Mouse (Mus musculus): Measurements from ENCODE around the gene Stox2.

The Stox2 gene

DNA sequence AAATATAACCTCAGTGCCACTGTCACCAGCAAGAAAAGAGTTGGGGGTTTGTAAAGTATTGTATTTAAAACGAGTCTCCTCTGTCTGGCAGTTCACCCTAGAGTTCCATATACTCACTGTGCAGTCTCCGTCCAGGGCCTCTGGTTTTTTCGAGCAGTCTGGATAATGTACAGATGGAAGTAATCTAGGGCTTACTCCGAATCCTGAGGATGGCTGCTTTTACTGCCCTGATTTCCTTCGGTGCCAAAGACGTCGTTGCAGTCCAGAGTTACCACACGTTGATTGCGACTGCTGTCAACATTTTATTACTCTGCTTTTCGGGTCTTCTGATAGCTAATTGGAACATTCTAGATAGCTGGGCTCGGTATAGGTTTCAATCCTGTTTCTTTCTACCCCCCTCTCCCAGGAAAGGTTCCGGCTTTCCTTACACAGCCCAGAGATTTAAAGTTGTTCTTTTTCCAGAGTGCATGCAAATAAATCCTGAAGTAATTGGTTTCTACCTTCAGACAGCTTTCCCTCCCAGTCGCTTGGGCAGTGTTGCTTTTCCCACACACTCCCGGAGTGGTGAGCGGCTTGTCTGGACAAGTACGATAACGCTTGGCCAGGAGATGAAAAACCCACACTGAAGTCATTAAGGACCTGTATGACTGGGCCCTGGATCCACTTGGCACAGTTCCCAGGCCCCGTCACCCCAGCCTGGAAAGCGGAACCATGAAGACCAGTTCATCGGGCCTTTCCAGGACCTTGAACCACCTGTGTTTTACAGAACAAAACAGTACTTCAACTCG is 94.1 kb downstream of the Stox2 start:
- no peak for DNase-seq (ENCODE audit: low read depth, low spot score)

DNA sequence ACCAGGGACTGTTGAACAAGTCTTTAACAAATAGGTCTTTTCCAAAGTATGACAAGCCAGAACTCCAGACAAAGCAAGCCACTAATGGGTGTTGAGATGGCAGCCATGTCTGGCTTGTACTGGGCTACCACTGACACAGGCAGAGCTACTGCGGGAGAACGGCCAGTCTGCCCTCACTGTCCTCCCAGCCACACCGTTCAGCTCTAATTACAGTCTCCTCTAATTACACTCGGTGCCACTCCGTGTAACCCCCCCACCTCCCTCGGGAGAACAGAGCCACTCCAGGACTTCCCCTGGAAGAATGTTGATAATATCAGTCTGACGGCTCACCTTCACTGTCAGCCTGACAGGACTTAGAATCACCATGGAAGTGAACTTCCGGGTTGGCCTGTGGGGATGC is 97.1 kb downstream of the Stox2 start:
- no peaks in the 10 kb centered on the region for H3K36me3 ChIP-seq (ENCODE audit: control insufficient read depth, insufficient read depth, low read length, poor library complexity, severe bottlenecking)
- no peak for DNase-seq (ENCODE audit: low read depth, low spot score)
- H3K27me3 ChIP-seq (ENCODE audit: control insufficient read depth, insufficient read depth, low read length, poor library complexity, severe bottlenecking), result no peaks in the 10 kb centered on the region

More for the DNA sequence above, 94.1 kb downstream of the Stox2 start:
- H3K36me3 ChIP-seq (ENCODE audit: control insufficient read depth, insufficient read depth, low read length, poor library complexity, severe bottlenecking), result no peaks in the 10 kb centered on the region
- H3K27me3 ChIP-seq (ENCODE audit: control insufficient read depth, insufficient read depth, low read length, poor library complexity, severe bottlenecking), result no peaks in the 10 kb centered on the region

DNA sequence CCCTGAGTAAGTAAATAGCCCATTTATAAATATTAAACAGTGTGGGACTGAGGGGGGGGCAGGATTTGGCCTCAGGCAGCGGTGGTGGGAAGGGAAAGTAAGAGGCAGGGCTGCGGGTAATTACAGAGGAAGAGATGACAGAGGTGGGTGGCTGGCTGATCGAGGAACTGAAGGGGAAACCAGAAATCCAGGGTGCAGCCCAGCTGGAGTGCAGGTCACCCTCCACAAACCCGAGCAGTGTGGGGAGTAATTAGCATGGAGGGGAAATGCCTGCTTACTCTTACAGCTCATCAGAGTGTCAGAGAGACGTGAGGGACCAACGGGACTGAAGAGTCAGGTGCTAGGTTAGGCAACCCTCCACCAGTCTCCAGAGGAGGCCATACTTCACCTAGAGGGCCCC is 98.4 kb downstream of the Stox2 start:
- Histone ChIP-seq H3K36me3 (ENCODE audit: control insufficient read depth, insufficient read depth, low read length, poor library complexity, severe bottlenecking) (no peaks in the 10 kb centered on the region), H3K27me3 (ENCODE audit: control insufficient read depth, insufficient read depth, low read length, poor library complexity, severe bottlenecking) (no peaks in the 10 kb centered on the region)
- DNase-seq (ENCODE audit: low read depth, low spot score), result no peak

DNA sequence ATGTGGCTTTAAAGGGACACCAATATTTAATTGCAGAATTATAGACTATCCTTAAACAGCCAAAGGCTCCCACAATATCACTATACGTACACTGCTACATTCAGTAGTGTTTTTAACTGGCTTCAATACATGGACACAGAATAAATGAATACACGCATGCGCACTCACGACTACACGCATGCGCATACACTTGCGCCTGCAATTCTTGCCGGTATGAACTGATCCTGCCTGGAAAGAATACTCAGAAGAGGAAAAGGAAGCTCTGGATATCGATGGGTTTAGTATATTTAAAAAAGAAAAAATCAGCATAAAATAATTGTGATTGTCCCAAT is 100.4 kb downstream of the Stox2 start:
- no peaks in the 10 kb centered on the region for H3K36me3 ChIP-seq (ENCODE audit: control insufficient read depth, insufficient read depth, low read length, poor library complexity, severe bottlenecking)
- DNase-seq (ENCODE audit: low read depth, low spot score), result no peak
- no peaks in the 10 kb centered on the region for H3K27me3 ChIP-seq (ENCODE audit: control insufficient read depth, insufficient read depth, low read length, poor library complexity, severe bottlenecking)

DNA sequence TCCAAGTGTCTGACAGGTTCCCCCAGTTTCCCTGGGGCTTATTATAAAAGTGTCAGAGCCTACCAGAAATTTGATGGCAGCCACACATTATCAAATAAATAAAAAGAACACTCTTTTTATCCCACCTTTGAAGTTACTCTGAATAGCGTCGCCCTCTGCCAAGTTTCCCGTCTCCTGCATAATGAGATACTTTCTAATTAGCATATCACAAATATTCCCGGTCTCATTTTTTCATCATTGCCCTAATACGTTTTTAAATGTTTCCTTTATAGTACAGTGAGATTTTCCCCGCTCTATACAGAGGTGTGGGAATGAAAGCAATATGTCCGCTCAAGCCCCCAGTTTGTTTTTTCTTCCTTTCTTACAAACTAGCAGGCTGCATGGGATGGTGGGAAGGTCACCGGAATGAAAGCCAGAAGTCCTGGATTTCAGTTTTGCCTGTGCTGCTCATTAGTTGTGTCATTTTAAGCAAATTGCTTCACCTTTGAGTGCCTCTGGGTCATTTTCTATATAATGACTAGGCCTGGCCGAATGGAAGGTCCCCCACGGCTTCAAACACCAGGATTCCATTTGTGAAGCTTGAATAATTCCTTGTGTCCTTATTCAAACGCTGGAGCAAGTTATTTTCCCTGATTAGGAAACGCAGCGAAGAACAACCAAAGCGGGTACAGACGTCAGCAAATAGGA is 100.9 kb downstream of the Stox2 start:
- Histone ChIP-seq H3K36me3 (ENCODE audit: control insufficient read depth, insufficient read depth, low read length, poor library complexity, severe bottlenecking) (no peaks in the 10 kb centered on the region), H3K27me3 (ENCODE audit: control insufficient read depth, insufficient read depth, low read length, poor library complexity, severe bottlenecking) (no peaks in the 10 kb centered on the region)
- DNase-seq (ENCODE audit: low read depth, low spot score), result no peak

DNA sequence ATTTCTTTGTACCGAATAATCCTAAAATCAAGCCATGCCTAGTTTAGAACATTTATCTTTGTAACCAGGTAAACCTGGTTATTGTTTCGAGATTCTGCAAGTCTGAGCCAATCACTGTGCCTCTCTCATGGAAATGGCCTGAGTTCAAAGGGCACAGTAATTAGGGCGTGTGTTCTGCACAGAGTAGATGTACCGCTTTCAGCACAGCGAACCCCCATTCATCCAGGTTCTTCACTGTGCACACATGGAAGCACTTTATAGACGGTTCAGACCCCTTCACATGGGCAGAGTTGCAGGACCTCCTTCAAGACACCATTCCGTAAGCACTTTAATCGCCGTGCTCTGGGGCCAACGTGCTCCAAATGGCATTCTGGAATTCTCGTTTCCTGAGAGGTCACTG is 104.7 kb downstream of the Stox2 start:
- no peak for DNase-seq (ENCODE audit: low read depth, low spot score)
- Histone ChIP-seq H3K36me3 (ENCODE audit: control insufficient read depth, insufficient read depth, low read length, poor library complexity, severe bottlenecking) (no peaks in the 10 kb centered on the region), H3K27me3 (ENCODE audit: control insufficient read depth, insufficient read depth, low read length, poor library complexity, severe bottlenecking) (no peaks in the 10 kb centered on the region)

DNA sequence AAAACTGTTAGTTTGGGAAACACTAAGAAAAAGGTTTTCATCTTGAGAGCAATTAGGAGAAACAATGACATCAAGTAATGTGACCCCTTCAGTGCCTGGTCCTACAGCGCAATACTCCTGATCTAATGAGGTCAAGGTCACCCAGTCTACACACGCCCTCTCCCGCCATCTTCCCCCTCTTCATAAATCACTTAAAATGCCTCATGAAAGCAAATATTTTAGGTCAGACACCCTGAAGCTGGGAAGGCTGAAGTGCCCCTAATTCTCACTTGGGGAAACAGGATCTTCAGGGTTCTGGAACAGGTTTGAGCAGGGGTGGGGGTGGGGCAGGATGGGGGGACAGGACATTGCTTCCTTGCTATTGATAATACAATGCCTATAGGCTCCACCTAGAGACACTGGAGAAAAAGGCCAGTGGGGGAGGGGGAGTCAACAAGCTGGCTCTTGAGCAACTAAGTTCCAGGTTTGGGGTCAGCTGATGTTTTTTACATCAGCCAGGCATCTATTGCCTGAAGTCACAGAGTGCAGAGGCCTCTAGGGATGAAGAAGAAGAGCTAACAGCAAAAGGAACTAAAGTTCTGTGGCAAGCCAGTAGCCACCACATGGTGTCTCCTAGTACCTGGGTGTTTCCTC is 107.4 kb downstream of the Stox2 start:
- Histone ChIP-seq H3K36me3 (ENCODE audit: control insufficient read depth, insufficient read depth, low read length, poor library complexity, severe bottlenecking) (no peaks in the 10 kb centered on the region), H3K27me3 (ENCODE audit: control insufficient read depth, insufficient read depth, low read length, poor library complexity, severe bottlenecking) (no peaks in the 10 kb centered on the region)
- no peak for DNase-seq (ENCODE audit: low read depth, low spot score)

DNA sequence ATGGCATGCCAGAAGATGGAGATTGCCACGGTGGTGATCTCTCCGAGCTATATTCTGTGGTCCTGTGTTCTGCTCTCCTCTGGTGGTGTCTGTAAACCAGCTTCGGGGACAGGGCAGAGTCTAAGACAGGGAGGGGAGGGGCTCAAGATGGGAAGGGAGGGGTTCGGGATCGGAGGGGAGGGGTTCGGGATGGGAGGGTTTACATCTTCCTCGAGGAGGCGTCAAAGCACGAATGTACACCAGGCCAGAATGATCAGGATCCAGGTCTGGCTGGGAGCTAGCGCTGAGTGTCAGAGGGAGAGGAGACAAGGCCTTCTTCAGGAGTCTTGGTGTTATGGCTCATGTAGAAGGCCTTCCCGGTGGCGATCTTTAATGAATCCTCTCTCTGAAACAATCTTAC is 109.7 kb downstream of the Stox2 start:
- H3K36me3 ChIP-seq (ENCODE audit: control insufficient read depth, insufficient read depth, low read length, poor library complexity, severe bottlenecking), result no peaks in the 10 kb centered on the region
- no peak for DNase-seq (ENCODE audit: low read depth, low spot score)
- no peaks in the 10 kb centered on the region for H3K27me3 ChIP-seq (ENCODE audit: control insufficient read depth, insufficient read depth, low read length, poor library complexity, severe bottlenecking)

DNA sequence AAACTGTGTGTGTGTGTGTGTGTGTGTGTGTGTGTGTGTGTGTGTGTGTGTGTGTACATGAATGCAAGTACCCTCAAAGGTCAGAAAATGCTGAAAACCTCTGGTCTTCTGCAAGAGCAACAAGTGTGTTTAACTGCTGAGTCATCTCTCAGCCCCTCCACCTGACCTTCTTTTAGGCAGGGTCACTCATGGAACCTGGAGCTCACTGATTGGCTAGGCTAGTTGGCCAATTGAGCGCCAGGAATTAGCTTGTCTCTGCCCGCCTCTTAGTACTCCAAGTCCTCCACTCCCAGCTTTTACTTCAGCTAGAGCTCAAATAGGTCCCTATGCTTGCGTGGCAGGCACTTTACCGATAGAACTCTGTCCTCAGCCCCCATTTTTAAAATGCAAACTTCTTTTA is 110.2 kb downstream of the Stox2 start:
- DNase-seq (ENCODE audit: low read depth, low spot score), result no peak
- no peaks in the 10 kb centered on the region for H3K36me3 ChIP-seq (ENCODE audit: control insufficient read depth, insufficient read depth, low read length, poor library complexity, severe bottlenecking)
- no peaks in the 10 kb centered on the region for H3K27me3 ChIP-seq (ENCODE audit: control insufficient read depth, insufficient read depth, low read length, poor library complexity, severe bottlenecking)

DNA sequence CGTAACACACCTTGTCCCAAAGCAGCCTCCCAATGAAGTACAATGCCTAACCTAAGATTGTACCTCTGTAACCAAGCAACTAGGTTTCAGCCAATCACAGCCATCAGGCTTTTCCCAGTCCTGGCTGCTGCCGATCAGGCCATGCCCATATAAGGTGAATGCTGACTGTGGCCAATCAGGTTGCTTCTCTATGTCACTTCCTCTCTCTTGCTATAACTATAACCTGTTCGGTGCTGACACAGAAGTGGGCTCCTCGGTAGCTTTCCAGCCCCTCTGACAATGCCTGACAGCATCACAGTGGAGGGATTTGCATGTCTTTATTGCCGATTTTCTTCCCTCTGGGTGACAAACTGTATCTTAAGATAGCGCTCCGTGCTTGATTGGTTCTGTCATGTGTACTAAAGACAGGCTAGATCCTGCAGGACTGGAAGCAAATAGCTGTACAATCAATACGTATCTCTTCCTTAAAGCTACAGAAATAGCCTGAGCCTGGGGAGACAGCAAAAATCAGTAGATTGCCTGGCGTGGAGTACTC is 111.9 kb downstream of the Stox2 start:
- DNase-seq (ENCODE audit: low read depth, low spot score), result peak; percentile 5
- Histone ChIP-seq H3K27me3 (ENCODE audit: control insufficient read depth, insufficient read depth, low read length, poor library complexity, severe bottlenecking) (no peaks in the 10 kb centered on the region), H3K36me3 (ENCODE audit: control insufficient read depth, insufficient read depth, low read length, poor library complexity, severe bottlenecking) (no peaks in the 10 kb centered on the region)

DNA sequence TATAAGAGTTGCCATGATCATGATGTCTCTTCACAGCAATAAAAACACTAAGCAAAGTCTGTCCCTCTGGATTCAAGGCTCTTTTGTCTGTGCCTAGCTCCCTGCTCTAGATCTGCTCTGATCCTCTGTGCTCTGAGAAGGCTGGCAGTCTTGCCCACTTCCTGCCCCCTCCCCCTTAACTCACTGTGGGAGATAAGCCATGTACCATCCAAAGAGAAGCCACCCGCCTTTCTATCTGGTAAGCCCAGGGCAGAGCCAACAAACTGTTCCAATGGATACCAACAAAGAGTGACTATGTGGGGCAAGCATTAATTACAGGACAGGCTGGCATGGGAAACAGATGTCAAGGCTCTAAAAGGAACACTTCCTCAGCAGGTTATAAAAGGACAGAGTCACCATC is 113.2 kb downstream of the Stox2 start:
- no peaks in the 10 kb centered on the region for H3K27me3 ChIP-seq (ENCODE audit: control insufficient read depth, insufficient read depth, low read length, poor library complexity, severe bottlenecking)
- DNase-seq (ENCODE audit: low read depth, low spot score), result no peak
- no peaks in the 10 kb centered on the region for H3K36me3 ChIP-seq (ENCODE audit: control insufficient read depth, insufficient read depth, low read length, poor library complexity, severe bottlenecking)

DNA sequence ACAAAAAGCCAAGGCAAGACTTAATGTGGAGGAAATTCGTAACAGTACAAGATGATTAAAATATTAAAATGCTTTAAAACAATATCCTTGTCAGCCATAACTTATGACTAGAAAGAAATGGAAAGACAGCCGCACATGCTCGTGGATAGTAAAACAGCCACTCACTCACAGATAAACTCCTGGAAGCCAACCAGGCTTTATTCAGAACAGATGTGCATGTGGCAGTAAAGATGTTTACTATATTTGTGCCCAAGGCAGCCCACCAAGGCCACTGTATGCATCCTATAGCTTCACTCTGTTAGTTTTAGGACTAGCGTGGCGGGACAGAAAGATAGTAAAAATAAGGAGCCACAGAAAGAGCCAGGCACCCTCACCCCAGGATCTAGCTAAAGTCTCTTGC is 115.2 kb downstream of the Stox2 start:
- Histone ChIP-seq H3K36me3 (ENCODE audit: control insufficient read depth, insufficient read depth, low read length, poor library complexity, severe bottlenecking) (no peaks in the 10 kb centered on the region), H3K27me3 (ENCODE audit: control insufficient read depth, insufficient read depth, low read length, poor library complexity, severe bottlenecking) (no peaks in the 10 kb centered on the region)
- DNase-seq (ENCODE audit: low read depth, low spot score), result no peak

DNA sequence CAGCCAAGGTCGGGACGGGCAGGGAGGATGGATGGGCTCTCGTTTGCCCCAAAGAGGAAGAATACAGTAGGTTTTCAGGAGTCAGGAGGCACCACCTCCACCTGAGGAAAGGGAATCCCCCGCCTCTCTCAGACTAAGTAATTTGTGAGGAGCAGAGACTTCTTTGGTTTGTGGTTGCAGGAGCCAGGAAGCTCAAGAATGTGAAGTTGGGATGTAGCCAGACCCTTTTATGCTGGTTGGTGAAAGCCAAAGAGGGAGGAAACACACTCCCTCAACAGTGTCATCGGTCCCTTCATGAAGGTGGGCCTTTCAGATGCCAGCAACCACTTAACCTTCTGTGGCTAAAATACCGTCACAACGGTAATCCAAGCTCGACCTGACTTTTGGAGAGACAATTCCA is 119.8 kb downstream of the Stox2 start:
- DNase-seq (ENCODE audit: low read depth, low spot score), result no peak
- H3K27me3 ChIP-seq (ENCODE audit: control insufficient read depth, insufficient read depth, low read length, poor library complexity, severe bottlenecking), result no peaks in the 10 kb centered on the region
- H3K36me3 ChIP-seq (ENCODE audit: control insufficient read depth, insufficient read depth, low read length, poor library complexity, severe bottlenecking), result no peaks in the 10 kb centered on the region

DNA sequence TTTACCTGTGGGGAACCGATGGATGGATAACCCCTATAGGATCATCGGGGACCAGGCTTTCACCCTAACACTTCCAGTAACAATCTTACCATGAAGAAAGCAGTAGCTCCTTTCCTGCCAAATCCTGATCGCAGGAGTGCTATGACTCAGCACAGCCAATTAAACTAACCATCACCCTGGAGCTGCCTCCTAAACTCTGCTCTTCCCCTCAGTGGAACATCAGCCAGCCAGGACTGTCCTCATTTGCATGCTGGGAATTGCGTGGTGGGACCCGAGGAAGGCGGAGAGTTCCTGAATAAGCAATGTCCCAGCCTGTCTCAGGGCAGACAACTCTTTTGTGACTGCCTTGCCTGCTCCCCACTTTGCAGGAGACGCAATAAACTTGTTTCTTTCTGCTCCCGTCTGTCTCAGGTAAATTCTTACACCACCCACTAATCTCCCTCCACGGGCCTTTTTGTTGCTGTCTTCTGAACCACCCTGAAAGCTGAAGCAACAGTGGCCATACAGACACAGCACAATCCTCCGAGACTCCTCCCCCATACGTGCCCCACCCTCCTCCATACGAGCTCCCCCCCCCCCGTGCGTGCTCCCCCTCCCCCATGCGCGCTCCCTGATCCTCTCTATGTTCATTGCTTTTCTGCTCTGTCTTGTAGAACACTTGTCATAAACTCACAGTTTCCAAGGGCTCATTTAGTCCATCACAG is 121.9 kb downstream of the Stox2 start:
- Histone ChIP-seq H3K27me3 (ENCODE audit: control insufficient read depth, insufficient read depth, low read length, poor library complexity, severe bottlenecking) (no peaks in the 10 kb centered on the region), H3K36me3 (ENCODE audit: control insufficient read depth, insufficient read depth, low read length, poor library complexity, severe bottlenecking) (no peaks in the 10 kb centered on the region)
- DNase-seq (ENCODE audit: low read depth, low spot score), result no peak

DNA sequence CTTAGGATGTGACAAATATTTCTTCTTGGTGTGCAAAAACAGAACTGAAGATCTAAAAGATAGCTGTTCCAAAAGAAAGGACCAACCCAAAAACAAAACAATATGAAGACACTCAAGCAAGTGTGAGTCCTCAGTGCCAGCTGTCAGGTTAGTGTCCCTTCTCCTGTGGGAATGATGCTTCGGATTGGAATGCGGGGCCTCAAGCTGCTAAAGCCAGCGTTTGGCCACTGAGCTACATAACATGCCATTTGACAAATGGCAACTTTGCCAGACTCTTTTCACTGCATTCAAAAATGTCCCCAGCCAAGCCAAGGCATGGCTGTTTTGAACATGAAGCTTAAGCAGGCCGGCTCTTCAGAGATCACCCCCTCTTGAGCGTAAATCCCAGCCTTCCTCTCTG is 124.9 kb downstream of the Stox2 start:
- H3K36me3 ChIP-seq (ENCODE audit: control insufficient read depth, insufficient read depth, low read length, poor library complexity, severe bottlenecking), result no peaks in the 10 kb centered on the region
- no peaks in the 10 kb centered on the region for H3K27me3 ChIP-seq (ENCODE audit: control insufficient read depth, insufficient read depth, low read length, poor library complexity, severe bottlenecking)
- DNase-seq (ENCODE audit: low read depth, low spot score), result no peak

All from splenic B cell, adult 2 months (primary cell).